Mouse (Mus musculus) kidney, embryonic 14.5 days (tissue): ENCODE data around the gene Rhox4e. TPM values are rescaled to one million over a fixed set of nuclear protein-coding genes. Genes with fewer than 3 reads are reported as not detected.
"Not testable (repeated sequence)": the region's sequence is repeated elsewhere in the genome, so short reads cannot be mapped to it uniquely, and the experiment has no call there.

Source experiments
- ATAC-seq: fragments of 200-750 bp; cut with Nextera tagmentation; 2 replicates; pipeline ENCODE4 v1.8.0; 2017; ENCODE audit warnings: moderate number of reproducible peaks, mild to moderate bottlenecking, moderate TSS enrichment, moderate library complexity; ENCODE audit not compliant: low FRiP score, low TSS enrichment
- H3K27ac ChIP-seq: fragments of 300-500 bp; sonication (generic); 2 replicates; pipeline ENCODE4 v1.5.1; 2014; ENCODE audit warnings: low read depth, mild to moderate bottlenecking, low read length, moderate library complexity, mixed read lengths
- H3K27me3 ChIP-seq: fragments of 300-500 bp; sonication (generic); 2 replicates; pipeline ENCODE4 v1.6.1; 2014; ENCODE audit warnings: mild to moderate bottlenecking, low read length; ENCODE audit not compliant: control insufficient read depth, insufficient read depth
- H3K36me3 ChIP-seq: fragments of 300-500 bp; sonication (generic); 2 replicates; pipeline ENCODE4 v1.6.1; 2014; ENCODE audit warnings: low read length, mixed read lengths; ENCODE audit not compliant: control insufficient read depth, insufficient read depth
- H3K4me1 ChIP-seq: fragments of 300-500 bp; sonication (generic); 2 replicates; pipeline ENCODE4 v1.6.1; 2014; ENCODE audit warnings: low read length, mixed read lengths; ENCODE audit not compliant: control insufficient read depth, insufficient read depth
- H3K4me2 ChIP-seq: fragments of 300-500 bp; sonication (generic); replicated peaks from 2 replicates; pipeline ENCODE4 v1.6.1; 2014; ENCODE audit warnings: low read depth, mild to moderate bottlenecking, low read length
- H3K4me3 ChIP-seq: fragments of 300-500 bp; sonication (generic); 2 replicates; pipeline ENCODE4 v1.5.1; 2014; ENCODE audit warnings: mild to moderate bottlenecking, low read length
- H3K9ac ChIP-seq: fragments of 300-500 bp; sonication (generic); 2 replicates; pipeline ENCODE4 v1.6.1; 2014; ENCODE audit warnings: low read depth, mild to moderate bottlenecking, low read length, moderate library complexity
- H3K9me3 ChIP-seq: fragments of 300-500 bp; sonication (generic); 2 replicates; pipeline ENCODE4 v1.6.1; 2016; ENCODE audit warnings: low read length; ENCODE audit not compliant: control insufficient read depth
- WGBS: fragments of 180-500 bp; shearing (Covaris S2); extraction: QIAGEN DNeasy Blood & Tissue Kit; methylation state at CpG from one replicate; pipeline ENCODE4 v1.1.7; 2014; 5-methylcytosine and 5-hydroxymethylcytosine counted together
- polyA plus RNA-seq: library from polyadenylated mRNA; unstranded; fragments of >200 nt; fragmentation: Nextera tagmentation; extraction: Ambion mirVana; gene quantifications from 2 replicates; pipeline ENCODE4 v1.2.1, GENCODE M21; 2014

Rhox4e gene
- not detected in 2 replicates for polyA plus RNA-seq

- not testable (repeated sequence) for H3K9ac ChIP-seq, H3K4me3 ChIP-seq, H3K9me3 ChIP-seq, H3K27ac ChIP-seq, H3K4me1 ChIP-seq, H3K36me3 ChIP-seq, ATAC-seq, H3K27me3 ChIP-seq, H3K4me2 ChIP-seq
- WGBS, result 98% methylated on average over 10 of the region's 18 CpGs
Measured at GRCm38 (mm10) chrX:37557112-37557511, at the start of gene Rhox4e. TSS of gene Rhox4e (plus strand) at chrX:37557412.

DNA sequence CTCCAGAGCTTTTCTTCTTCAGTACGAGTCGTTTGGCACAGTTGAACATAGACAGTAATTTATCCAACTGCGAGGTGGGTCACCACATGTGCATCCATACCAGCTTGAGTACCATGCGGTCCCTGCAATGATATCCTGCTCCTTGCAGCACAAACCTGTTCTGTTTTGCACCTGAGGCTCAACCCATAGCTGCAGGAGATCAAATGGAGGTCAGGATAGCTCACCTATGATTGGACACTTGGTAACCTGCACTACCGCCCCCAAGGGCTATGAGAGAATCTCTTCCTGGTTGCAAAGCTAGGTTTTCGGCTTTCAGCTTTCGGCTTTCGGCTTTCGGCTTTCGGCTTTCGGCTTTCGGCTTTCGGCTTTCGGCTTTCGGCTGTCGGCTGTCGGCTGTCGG is 43.2 kb upstream of the Rhox4e start, which contains the start of gene Rhox4d:
TSS of gene Rhox4d (plus strand) at position 301 of the 400 bp plus-strand sequence.
- not testable (repeated sequence) for H3K4me1 ChIP-seq, H3K4me2 ChIP-seq, H3K27ac ChIP-seq, H3K36me3 ChIP-seq, H3K4me3 ChIP-seq, H3K9me3 ChIP-seq, H3K27me3 ChIP-seq, H3K9ac ChIP-seq, ATAC-seq
- 97% methylated on average over 12 of the region's 18 CpGs for WGBS

- WGBS, result 83% methylated on average over 2 of the region's 8 CpGs
Measured at GRCm38 (mm10) chrX:37530152-37530551, 27.1 kb upstream of the Rhox4e start, which contains the start of gene Rhox2e. TSS of gene Rhox2e (plus strand) at chrX:37530452.

GRCm38 (mm10) chrX:37541719-37542118 is 15.5 kb upstream of the Rhox4e start, which contains the start of gene Rhox3e:
TSS of gene Rhox3e (plus strand) at chrX:37542019.
- not testable (repeated sequence) for H3K4me1 ChIP-seq, H3K27me3 ChIP-seq, ATAC-seq, H3K9ac ChIP-seq, H3K4me3 ChIP-seq, H3K9me3 ChIP-seq, H3K27ac ChIP-seq, H3K4me2 ChIP-seq, H3K36me3 ChIP-seq
- no CpG with 5 or more reads among the region's 4 CpGs for WGBS

More at GRCm38 (mm10) chrX:37530152-37530551, 27.1 kb upstream of the Rhox4e start, which contains the start of gene Rhox2e:
- not testable (repeated sequence) for H3K4me2 ChIP-seq, ATAC-seq, H3K27me3 ChIP-seq, H3K4me3 ChIP-seq, H3K4me1 ChIP-seq, H3K9ac ChIP-seq, H3K27ac ChIP-seq, H3K36me3 ChIP-seq, H3K9me3 ChIP-seq

- H3K27me3 ChIP-seq, H3K9ac ChIP-seq, H3K4me3 ChIP-seq, H3K9me3 ChIP-seq, H3K27ac ChIP-seq, H3K4me2 ChIP-seq, H3K36me3 ChIP-seq, H3K4me1 ChIP-seq, ATAC-seq: not testable (repeated sequence)
- WGBS, result 85% methylated on average over 5 of the region's 8 CpGs
Measured at GRCm38 (mm10) chrX:37571105-37571504, 13.9 kb downstream of the Rhox4e start, which contains the start of gene Rhox2f. TSS of gene Rhox2f (plus strand) at chrX:37571405.

DNA sequence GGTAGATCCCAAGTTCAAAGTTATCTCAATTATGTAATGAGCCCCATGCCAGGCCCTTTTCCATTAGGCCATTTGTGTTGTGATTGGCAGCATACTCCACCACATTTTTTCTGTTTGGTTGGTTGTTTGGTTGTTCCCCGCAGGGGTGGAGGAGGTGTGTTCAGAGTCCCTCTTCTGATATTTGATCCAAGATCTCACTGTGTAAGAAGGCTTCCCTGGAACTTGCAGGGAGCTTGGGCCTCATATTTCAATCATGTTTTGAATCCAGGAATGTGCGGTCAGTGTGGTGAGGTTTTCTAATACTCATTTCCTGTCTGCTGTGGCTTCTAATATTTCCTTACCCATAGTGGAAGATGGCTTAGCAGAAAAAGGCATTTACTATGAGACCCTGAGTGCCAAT is 15.4 kb downstream of the Rhox4e start:
- WGBS, result 48% methylated on average over 2 of the region's 2 CpGs
- not testable (repeated sequence) for H3K9ac ChIP-seq, ATAC-seq

GRCm38 (mm10) chrX:37580692-37581091 is 23.5 kb downstream of the Rhox4e start, which contains the start of gene Rhox3f:
TSS of gene Rhox3f (plus strand) at chrX:37580992.
- H3K27ac ChIP-seq, H3K4me2 ChIP-seq, H3K9me3 ChIP-seq, H3K4me3 ChIP-seq, H3K36me3 ChIP-seq, H3K4me1 ChIP-seq, H3K27me3 ChIP-seq, ATAC-seq, H3K9ac ChIP-seq: not testable (repeated sequence)

More for the DNA sequence above, 15.4 kb downstream of the Rhox4e start:
- not testable (repeated sequence) for H3K9me3 ChIP-seq, H3K4me2 ChIP-seq, H3K4me3 ChIP-seq, H3K36me3 ChIP-seq, H3K27ac ChIP-seq, H3K4me1 ChIP-seq, H3K27me3 ChIP-seq

DNA sequence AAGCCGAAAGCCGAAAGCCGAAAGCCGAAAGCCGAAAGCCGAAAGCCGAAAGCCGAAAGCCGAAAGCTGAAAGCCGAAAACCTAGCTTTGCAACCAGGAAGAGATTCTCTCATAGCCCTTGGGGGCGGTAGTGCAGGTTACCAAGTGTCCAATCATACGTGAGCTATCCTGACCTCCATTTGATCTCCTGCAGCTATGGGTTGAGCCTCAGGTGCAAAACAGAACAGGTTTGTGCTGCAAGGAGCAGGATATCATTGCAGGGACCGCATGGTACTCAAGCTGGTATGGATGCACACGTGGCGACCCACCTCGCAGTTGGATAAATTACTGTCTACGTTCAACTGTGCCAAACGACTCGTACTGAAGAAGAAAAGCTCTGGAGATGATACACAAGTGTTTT is 50.4 kb downstream of the Rhox4e start, which contains the start of gene Rhox4f:
TSS of gene Rhox4f (minus strand) at position 101 of the 400 bp plus-strand sequence.
- not testable (repeated sequence) for ATAC-seq, H3K27me3 ChIP-seq

More for the DNA sequence above, 50.4 kb downstream of the Rhox4e start, which contains the start of gene Rhox4f:
- not testable (repeated sequence) for H3K9me3 ChIP-seq, H3K4me2 ChIP-seq, H3K36me3 ChIP-seq, H3K9ac ChIP-seq, H3K27ac ChIP-seq, H3K4me1 ChIP-seq, H3K4me3 ChIP-seq
- 95% methylated on average over 15 of the region's 19 CpGs for WGBS
